Mouse (Mus musculus) heart, adult 2 months (tissue): ENCODE data around the gene Dbi.

Source experiments
- CTCF ChIP-seq: fragments of 200-600 bp; IDR thresholded peaks from 2 replicates; pipeline ENCODE4 v1.8.1; 2022; ENCODE audit warnings: antibody characterized with exemption, mild to moderate bottlenecking, moderate library complexity
- POLR2A ChIP-seq: fragments of 200-500 bp; IDR thresholded peaks from 2 replicates; pipeline ENCODE4 v1.6.1; 2011; ENCODE audit warnings: mild to moderate bottlenecking, low read depth, low read length, control low read depth; ENCODE audit not compliant: insufficient read depth

GRCm38 (mm10) chr1:120066159-120066558 lies 54.7 kb downstream of the Dbi start:
- no peak for TF ChIP-seq POLR2A
- no peak for TF ChIP-seq CTCF
